Comparison of ENCODE assay signal across 21 mouse cellular contexts in the genomic region with DNA sequence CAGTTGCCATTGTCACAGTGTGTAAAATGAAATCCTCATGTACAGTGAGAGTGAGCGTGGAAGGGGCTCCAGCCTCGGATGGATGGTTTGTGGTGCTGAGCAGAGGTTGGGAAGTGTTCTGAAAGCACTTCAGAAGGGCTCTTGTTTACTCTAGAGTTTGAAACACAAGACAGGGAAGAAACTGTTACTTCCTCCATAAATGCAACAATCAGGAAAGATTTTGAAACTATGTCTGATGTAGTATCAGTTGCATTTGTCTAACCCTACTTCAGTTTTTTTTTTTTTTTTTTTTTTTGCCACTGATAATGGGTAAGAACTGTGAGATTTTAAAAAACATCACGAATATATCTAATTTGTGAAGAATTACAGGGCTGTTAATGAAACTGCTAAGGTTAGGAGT.
"Had no signal": no experiment of that assay in that cellular context is flagged by ENCODE, and none has a peak within 500 bp of the region (broad histone marks: within the 10 kb centered on the region; RNA-seq: fewer than 3 reads in every experiment).

No protein-coding gene starts in this region.

- H3K36me3 ChIP-seq: midbrain, embryonic 10.5 days; midbrain, embryonic 12.5 days; neural tube, embryonic 13.5 days; neural tube, embryonic 15.5 days; stomach, embryonic 15.5 days had no signal

- H3K4me3 ChIP-seq: midbrain, embryonic 10.5 days; midbrain, embryonic 12.5 days; myocyte; neural tube, embryonic 13.5 days; neural tube, embryonic 15.5 days; stomach, embryonic 15.5 days had no signal

- H3K27me3 ChIP-seq: midbrain, embryonic 12.5 days; neural tube, embryonic 13.5 days; neural tube, embryonic 15.5 days; stomach, embryonic 15.5 days had no signal

- H3K27ac ChIP-seq: liver, embryonic 14.5 days; macrophage; midbrain, embryonic 10.5 days; midbrain, embryonic 12.5 days; neural tube, embryonic 13.5 days; neural tube, embryonic 15.5 days; stomach, embryonic 15.5 days; stomach, postnatal 0 days had no signal

- H3K9me3 ChIP-seq: midbrain, embryonic 10.5 days; midbrain, embryonic 12.5 days; neural tube, embryonic 13.5 days; neural tube, embryonic 15.5 days; stomach, embryonic 15.5 days had no signal

- DNase-seq: lung, adult 18-20 months; lung, embryonic 14.5 days; lung, postnatal 10 days; lung, postnatal 36 days; midbrain, embryonic 14.5 days; retina, postnatal 1 day; right cerebral cortex, adult 18-20 months; right cerebral cortex, postnatal 25 days; right cerebral cortex, postnatal 4 days; thymus, adult 2 months; thymus, postnatal 25 days; thymus, postnatal 4 days had no signal

- H3K4me1 ChIP-seq: neural tube, embryonic 13.5 days; neural tube, embryonic 15.5 days; stomach, embryonic 15.5 days had no signal
